Mouse (Mus musculus) mature B cell (primary cell): ENCODE data around the gene Sde2.
"Not testable (repeated sequence)": the region's sequence is repeated elsewhere in the genome, so short reads cannot be mapped to it uniquely, and the experiment has no call there.

ENCODE experiments used
- in situ Hi-C: fragments of 300-500 bp; cut with MboI; formaldehyde crosslinking; loops from 2 replicates; pipeline ENCODE4 v1.14.3; 2019

The Sde2 gene

GRCm38 (mm10) chr1:180835273-180836015 lies 15.5 kb upstream of the Sde2 start:
- in situ Hi-C loops: no loop called here

DNA sequence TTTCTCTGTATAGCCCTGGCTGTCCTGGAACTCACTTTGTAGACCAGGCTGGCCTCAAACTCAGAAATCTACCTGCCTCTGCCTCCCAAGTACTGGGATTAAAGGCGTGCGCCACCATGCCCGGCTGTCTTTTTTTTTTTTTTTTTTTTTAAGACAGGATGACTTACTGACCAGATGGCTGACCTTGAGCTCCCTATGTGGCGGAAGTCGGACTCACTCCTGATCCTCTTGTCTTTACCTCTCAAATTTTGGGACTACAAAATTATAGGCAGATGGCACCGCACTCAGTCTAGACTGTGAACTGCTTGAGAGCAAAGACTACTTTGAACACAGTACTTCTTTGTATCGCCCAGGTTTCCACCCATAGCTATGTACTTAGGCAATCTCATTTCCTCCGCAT lies 14.5 kb upstream of the Sde2 start:
- in situ Hi-C loops: not testable (repeated sequence)

- in situ Hi-C loops: no loop called here
Observed at GRCm38 (mm10) chr1:180837186-180837585, 13.7 kb upstream of the Sde2 start.

DNA sequence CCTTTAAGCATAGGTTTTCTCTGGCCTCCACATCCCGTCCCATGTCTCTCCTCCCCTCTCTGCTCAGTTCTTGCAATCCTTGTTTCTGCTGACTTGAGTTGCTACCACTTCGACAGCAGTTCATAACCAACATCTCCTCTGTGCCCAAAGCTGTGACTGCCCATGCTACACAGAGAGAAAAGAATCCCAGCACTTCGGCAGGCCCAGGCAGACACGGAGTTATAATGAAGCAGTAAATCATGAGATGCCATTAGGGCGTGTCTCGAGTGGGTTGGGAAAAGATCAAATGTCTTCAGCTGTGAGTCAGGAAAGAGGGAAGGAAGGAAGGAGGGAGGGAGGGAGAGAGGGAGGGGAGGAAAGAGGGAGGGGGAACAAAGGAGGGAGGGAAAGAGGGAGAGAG lies 12.9 kb upstream of the Sde2 start:
- in situ Hi-C loops: no loop called here

DNA sequence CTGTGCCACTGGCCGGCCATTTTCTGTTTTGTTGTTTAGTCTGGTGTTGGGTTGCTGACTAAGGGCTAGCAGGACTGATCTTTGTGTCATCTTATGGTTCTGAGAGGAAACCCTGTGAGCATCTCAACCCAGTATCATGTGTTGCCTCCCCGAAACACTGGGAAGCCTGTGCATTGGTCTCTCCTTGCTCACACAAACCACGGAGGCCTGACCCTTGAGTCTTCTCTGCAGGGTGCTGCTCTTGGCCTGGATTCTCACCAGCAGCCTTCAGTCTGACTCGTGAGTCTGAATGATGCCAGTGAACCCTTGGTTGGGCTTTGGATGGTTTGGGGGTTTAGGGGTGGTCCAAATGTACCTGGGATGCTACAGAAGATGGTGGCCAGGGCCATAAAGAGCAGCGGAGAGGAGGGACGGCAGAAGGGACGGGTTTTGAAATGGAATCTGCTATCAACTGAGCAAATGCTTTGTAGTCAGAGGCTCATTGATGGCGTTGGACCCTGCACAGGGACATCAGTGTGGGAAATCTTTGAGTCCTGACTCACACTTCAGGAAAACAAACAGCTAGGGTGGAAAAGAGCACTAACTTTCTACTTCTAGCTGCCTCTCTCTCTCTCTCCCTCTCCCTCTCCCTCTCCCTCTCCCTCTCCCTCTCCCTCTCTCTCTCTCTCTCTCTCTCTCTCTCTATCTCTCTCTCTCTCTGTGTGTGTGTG lies 11.6 kb upstream of the Sde2 start:
- in situ Hi-C loops: no loop called here

DNA sequence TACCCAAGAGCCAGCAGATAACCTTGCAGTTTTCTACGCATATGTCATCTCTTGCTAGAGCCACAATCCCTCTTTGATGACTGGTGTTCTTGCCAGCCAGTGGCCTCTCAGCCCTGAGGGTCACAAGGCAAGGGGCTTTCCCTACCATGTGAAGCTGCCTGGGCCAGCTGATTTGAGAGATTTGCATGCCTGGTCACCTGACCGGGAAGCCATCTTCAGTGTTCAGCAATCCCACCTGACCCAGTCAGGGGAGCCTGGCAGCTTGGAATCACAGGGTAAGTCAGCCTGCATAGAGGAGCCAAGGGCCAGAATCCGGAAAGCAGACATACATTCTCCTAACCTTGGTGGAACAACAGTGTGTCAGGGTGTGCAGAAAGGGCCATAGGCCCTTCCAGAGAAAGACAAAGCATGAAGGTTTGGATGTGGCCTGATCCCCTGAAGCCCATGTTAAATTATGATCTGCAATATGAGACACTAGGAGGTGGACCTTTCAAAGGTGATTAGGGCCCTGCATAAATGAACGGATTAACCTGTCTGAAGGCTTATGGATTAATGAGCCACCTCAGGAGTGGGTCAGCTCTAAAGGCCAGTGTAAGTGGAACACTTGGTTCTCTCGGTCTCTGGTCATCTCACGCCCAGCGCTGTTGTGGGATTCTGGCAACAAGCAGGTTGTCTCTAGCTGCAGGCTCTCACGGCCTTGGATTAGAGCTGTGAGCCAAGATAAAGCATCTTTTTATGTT lies 9.2 kb upstream of the Sde2 start:
- in situ Hi-C loops: no loop called here

DNA sequence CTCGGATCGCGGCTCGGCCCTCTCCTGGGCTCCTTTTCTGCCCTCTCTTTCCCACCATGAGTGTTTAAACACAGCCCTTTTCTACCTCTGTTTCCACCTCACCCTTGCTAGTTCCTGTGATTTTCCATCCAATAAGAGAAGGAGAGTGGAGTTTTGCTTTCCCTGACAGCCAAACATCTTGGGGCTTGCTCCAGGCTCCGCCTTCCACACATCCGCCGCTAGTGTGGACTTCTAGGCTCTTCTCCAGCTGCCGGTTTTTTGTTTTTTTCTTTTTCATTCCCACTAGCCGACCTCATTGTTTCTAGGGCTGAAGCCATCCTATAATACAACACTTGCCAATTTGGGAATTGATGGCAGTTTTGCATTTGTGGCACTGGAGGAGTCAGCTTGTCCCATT lies 2.8 kb upstream of the Sde2 start:
- in situ Hi-C loops: no loop called here

- in situ Hi-C loops: no loop called here
Observed at GRCm38 (mm10) chr1:180848511-180849241, 2.3 kb upstream of the Sde2 start.

DNA sequence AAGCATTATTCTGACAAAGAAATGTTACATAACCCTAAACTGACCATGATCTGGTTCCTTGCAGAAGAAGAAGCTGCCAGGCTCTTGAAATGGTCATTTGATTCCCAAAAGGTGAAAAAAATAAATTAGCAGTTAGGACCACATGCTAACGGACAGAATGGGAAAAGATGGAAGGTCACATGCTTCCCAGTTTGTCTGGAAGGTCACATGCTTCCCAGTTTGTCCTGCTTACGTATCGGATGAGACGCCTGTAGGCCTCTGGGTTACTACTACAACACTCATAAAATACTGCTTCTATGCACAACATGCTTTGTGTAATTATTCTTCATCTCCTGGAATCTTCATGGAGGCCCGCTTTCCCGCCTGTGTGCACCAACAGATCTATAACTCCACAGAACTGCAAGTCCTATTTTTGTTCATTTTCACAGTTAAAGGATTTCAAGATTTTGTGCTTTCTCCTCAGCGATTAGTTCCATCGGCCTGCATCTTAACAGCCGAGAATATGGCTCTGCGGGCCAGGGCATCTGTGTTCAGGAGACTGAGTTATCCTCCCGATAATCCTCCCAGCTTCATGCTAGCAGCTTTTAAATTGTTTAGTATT lies 1.1 kb upstream of the Sde2 start:
- in situ Hi-C loops: no loop called here

DNA sequence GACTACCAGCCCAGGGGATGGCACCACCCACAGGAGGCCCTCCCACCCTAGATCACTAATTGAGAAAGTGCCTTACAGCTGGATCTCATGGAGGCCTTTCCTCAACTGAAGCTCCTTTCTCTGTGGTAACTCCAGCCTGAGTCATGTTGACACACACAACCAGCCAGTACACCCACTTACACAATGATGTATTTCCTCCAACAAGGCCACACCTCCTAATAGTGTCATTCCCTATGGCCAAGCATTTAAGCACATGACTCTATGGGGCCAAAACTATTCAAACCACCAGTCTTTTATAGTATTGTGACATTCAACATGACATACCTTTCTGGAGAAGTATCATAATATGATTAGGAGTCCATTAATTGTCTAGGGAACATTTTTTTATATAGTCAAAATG lies 7.8 kb downstream of the Sde2 start:
- in situ Hi-C loops: no loop called here

GRCm38 (mm10) chr1:180860030-180860429 lies 9.1 kb downstream of the Sde2 start:
- in situ Hi-C loops: no loop called here

GRCm38 (mm10) chr1:180863606-180864005 lies 12.7 kb downstream of the Sde2 start:
- in situ Hi-C loops: no loop called here

GRCm38 (mm10) chr1:180866001-180866400 lies 15.1 kb downstream of the Sde2 start:
- in situ Hi-C loops: no loop called here

GRCm38 (mm10) chr1:180870122-180870650 lies 19.3 kb downstream of the Sde2 start:
- in situ Hi-C loops: no loop called here

DNA sequence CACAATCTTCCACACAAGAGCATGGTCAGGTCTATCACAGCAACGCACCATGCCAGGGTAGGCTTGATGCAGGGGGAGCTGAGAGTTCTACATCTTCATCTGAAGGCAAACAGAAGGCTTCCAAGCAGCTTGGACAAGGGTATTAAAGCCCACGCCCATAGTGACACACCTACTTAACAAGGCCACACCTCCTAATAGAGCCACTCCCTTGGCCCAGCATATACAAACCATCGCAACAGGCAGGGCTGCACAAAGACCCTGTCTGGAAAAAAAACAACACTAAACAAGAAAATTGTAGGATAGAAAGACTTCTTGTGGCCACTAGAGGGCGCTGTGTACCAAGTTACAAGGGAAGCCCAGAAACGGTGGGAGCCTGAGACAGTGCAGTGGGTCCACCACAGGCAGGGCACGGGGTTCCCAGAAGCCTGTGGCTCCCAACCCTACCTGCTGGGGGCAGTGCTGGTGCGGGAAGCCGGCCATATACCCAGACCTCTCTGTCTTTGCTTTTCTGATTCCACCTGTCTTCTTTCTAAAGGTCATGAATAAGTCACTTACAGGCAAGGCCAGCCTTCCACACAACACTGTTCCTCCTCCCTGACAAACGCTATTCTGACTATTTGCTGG lies 23.0 kb downstream of the Sde2 start:
- in situ Hi-C loops: no loop called here

DNA sequence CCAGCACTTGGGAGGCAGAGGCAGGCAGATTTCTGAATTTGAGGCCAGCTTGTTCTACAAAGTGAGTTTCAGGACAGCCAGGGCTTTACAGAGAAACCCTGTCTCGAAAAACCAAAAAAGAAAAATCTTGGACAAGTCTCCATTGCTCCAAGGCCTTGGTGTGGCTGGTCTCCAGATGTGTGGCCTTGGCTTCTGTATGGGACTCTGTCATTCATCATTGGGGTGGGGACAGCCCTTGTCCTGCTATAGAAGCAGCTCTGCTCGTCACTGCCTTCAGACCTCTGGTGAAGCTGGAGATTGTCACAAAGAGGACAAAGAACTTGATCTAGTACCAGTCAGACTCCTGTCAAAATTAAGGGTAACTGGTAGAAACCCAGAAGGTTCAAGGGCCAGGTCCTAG lies 23.7 kb downstream of the Sde2 start:
- in situ Hi-C loops: no loop called here

DNA sequence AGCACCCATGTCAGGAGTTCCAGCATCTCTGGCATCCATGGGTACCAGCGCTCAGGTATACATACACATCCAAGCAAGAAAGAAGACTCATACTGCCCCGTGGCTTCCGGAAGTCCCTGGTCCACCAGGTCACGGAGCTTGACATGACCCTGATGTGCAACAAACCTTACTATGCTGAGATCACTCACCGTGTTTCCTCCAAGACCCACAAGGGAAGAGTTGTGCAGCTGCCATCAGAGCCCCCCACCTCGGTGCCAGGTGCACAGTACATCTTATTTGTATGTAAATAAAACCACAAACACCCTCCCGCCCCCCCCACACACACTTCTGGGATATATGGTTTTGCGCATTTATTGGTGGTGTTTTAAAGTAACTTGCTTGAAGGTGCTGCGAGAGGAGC lies 24.2 kb downstream of the Sde2 start:
- in situ Hi-C loops: no loop called here

DNA sequence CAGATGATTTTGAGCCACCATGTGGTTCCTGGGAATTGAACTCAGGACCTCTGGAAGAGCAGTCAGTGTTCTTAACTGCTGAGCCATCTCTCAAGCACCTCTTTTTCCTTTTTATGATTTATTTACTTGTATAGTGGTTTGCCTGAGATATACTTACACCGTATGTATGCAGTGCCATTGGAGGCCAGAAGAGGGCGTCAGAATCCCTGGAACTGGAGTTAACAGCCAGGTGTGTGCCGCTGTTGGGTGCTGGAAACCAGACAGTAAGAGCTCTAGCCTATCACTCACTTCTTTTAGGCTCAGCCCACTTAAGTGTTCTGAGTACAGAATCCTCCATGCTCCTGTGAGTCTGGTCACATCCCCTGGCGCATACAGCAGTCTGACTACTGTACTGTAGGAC lies 26.5 kb downstream of the Sde2 start:
- in situ Hi-C loops: no loop called here

DNA sequence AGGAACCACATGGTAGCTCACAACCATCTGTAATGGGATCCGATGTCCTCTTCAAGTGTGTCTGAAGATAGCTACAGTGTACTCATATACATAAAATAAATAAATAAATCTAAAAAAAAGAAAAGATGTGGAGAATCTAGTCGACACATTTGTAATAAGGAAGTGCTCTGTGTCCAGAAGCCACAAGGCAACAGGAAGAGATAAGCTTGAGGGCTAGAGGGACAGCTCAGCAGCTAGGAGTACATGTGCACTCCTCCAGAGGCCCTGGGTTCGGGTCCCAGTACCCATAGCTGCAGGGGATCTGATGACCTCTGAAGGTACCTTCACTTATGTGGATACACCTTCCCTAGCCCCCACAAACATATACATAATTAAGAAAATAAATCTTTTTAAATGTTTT lies 30.8 kb downstream of the Sde2 start:
- in situ Hi-C loops: no loop called here

- in situ Hi-C loops: no loop called here
Observed at GRCm38 (mm10) chr1:180883731-180884130, 32.8 kb downstream of the Sde2 start.

DNA sequence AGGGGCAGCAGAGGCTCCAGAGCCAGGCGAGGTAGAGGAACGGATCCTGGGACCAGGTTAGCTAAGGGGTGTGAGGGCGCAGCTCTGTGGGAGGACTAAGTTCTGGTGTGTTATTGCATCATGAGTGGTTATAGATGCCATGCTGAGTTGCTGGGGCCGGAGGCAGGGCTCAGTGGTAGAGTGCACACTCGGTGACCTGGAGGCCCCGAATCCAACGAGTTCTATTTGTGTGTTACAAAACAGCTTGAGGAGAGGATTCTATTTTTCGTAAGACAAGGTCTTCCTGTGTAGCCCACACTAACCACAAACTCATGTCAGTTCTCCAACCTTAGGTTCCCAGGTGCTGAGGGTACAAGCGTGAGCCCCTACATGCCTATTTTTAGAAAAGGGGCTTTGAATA lies 33.6 kb downstream of the Sde2 start:
- in situ Hi-C loops: no loop called here
